Mouse (Mus musculus) myocyte (in vitro differentiated cells): ENCODE data around the gene Sbk1.

Experiments
- CEBPB ChIP-seq: IDR thresholded peaks from 2 replicates; pipeline ENCODE4 v1.6.1; 2011; ENCODE audit warnings: mild to moderate bottlenecking, moderate library complexity; ENCODE audit not compliant: poor library complexity, insufficient read depth, severe bottlenecking
- E2F4 ChIP-seq: IDR thresholded peaks from one replicate; pipeline ENCODE4 v1.6.1; 2011; ENCODE audit warnings: mild to moderate bottlenecking, control low read depth, moderate library complexity; ENCODE audit not compliant: insufficient read depth
- MAX ChIP-seq: IDR thresholded peaks from one replicate; pipeline ENCODE4 v1.6.1; 2011; ENCODE audit warnings: low read depth, mild to moderate bottlenecking, control low read depth
- MYOD1 ChIP-seq, 3 experiments: IDR thresholded peaks; one replicate each; pipeline ENCODE4 v1.6.1; 2011; ENCODE audit warnings: control low read depth in 2 of 3, low read depth in 2 of 3, mild to moderate bottlenecking in 2 of 3, moderate library complexity in 1 of 3; ENCODE audit not compliant: insufficient read length in 2 of 3, control insufficient read depth in 1 of 3
- MYOG ChIP-seq, 3 experiments: IDR thresholded peaks; one replicate each; pipeline ENCODE4 v1.6.1; 2011; ENCODE audit warnings: control low read depth in 2 of 3, low read depth in 2 of 3, mild to moderate bottlenecking in 2 of 3; ENCODE audit not compliant: insufficient read length in 2 of 3, control insufficient read depth in 1 of 3, insufficient read depth in 1 of 3
- POLR2A ChIP-seq: IDR thresholded peaks from one replicate; pipeline ENCODE4 v1.6.1; 2011; ENCODE audit warnings: low read depth, mild to moderate bottlenecking, control low read depth, moderate library complexity; ENCODE audit not compliant: insufficient read length
- REST ChIP-seq: IDR thresholded peaks from one replicate; pipeline ENCODE4 v1.6.1; 2011; ENCODE audit warnings: mild to moderate bottlenecking, control low read depth, moderate library complexity; ENCODE audit not compliant: insufficient read depth, insufficient read length
- SRF ChIP-seq: IDR thresholded peaks from one replicate; pipeline ENCODE4 v1.6.1; 2011; ENCODE audit warnings: low read depth; ENCODE audit not compliant: control insufficient read depth, insufficient read length
- TCF12 ChIP-seq: IDR thresholded peaks from one replicate; pipeline ENCODE4 v1.6.1; 2011; ENCODE audit warnings: mild to moderate bottlenecking, control low read depth; ENCODE audit not compliant: poor library complexity, insufficient read depth, severe bottlenecking
- USF1 ChIP-seq: IDR thresholded peaks from one replicate; pipeline ENCODE4 v1.6.1; 2011; ENCODE audit warnings: low read depth, mild to moderate bottlenecking, control low read depth, moderate library complexity

GRCm38 (mm10) chr7:126338906-126339305, 66.5 kb downstream of the Sbk1 start:
- no peak for TF ChIP-seq POLR2A
- TF ChIP-seq USF1 = no peak
- no peak for TF ChIP-seq MAX
- TF ChIP-seq CEBPB = no peak
- no peak for TF ChIP-seq TCF12
- no peak for TF ChIP-seq MYOD1 (IDR thresholded peaks at IDR 0.05; ENCODE audit: control insufficient read depth in 1 of 3, insufficient read length in 2 of 3, low read depth in 2 of 3)
- TF ChIP-seq E2F4 = no peak
- no peak for TF ChIP-seq REST
- no peak for TF ChIP-seq MYOG (IDR thresholded peaks at IDR 0.05; ENCODE audit: control insufficient read depth in 1 of 3, insufficient read depth in 1 of 3, insufficient read length in 2 of 3, low read depth in 2 of 3)
- TF ChIP-seq SRF = no peak
